Mouse (Mus musculus) adrenal gland, postnatal 10 days (tissue): ENCODE data around the gene Slc22a1. TPM values are rescaled to one million over a fixed set of nuclear protein-coding genes. Genes with fewer than 3 reads are reported as not detected.

Experiments used
- DNase-seq: peaks from one replicate; pipeline ENCODE4 v3.0.0; 2021; ENCODE audit warnings: mixed read lengths
- long read RNA-seq, 2 experiments: library from polyadenylated mRNA; stranded (forward); transcript quantifications; one replicate each; pipeline ENCODE4 v2.0.0; 2021
- total RNA-seq, 2 experiments: library from RNA; stranded (reverse); gene quantifications; 2 replicates each; pipeline ENCODE4 v1.2.3; 2021

Slc22a1 gene
- 10 to 100 TPM; 10.1 to 24.6 TPM for total RNA-seq
- long read RNA-seq, experiment 1, transcript Slc22a1-201 (11 exons, 1,985 nt) = major isoform, 63 of 64 reads
- long read RNA-seq, experiment 1, partial matches to known transcripts = 0 of 64 reads
- long read RNA-seq, experiment 1, other reads (novel, unspliced or antisense) = 1 of 64 reads
- long read RNA-seq, experiment 2, transcript Slc22a1-201 (11 exons, 1,985 nt) = major isoform, 30 of 31 reads
- long read RNA-seq, experiment 2, partial matches to known transcripts = 1 of 31 reads
- long read RNA-seq, experiment 2, other reads (novel, unspliced or antisense) = 0 of 31 reads

- no peak for DNase-seq
These were observed at the start of gene Slc22a1 for GRCm38 (mm10) chr17:12675646-12676045. TSS of gene Slc22a1 (minus strand) at chr17:12675829.

- DNase-seq = peak; percentile 76
These were observed 49.4 kb upstream of the Slc22a1 start for GRCm38 (mm10) chr17:12724767-12725744.

- DNase-seq = peak; percentile 68
These were observed 48.5 kb upstream of the Slc22a1 start for GRCm38 (mm10) chr17:12723986-12724766.

GRCm38 (mm10) chr17:12722622-12723021 is 47.0 kb upstream of the Slc22a1 start:
- peak; percentile 73 for DNase-seq

- no peak for DNase-seq
These were observed 45.7 kb upstream of the Slc22a1 start for GRCm38 (mm10) chr17:12721118-12721886.

GRCm38 (mm10) chr17:12718251-12718650 is 42.6 kb upstream of the Slc22a1 start:
- no peak for DNase-seq

GRCm38 (mm10) chr17:12717445-12717844 is 41.8 kb upstream of the Slc22a1 start:
- DNase-seq = no peak

- DNase-seq = no peak
These were observed 39.4 kb upstream of the Slc22a1 start for GRCm38 (mm10) chr17:12715032-12715431.

GRCm38 (mm10) chr17:12714080-12714561 is 38.5 kb upstream of the Slc22a1 start:
- DNase-seq = no peak

GRCm38 (mm10) chr17:12712993-12713392 is 37.4 kb upstream of the Slc22a1 start:
- DNase-seq = no peak

GRCm38 (mm10) chr17:12712191-12712590 is 36.6 kb upstream of the Slc22a1 start:
- DNase-seq = no peak

- no peak for DNase-seq
These were observed 35.3 kb upstream of the Slc22a1 start for GRCm38 (mm10) chr17:12710976-12711375.

- no peak for DNase-seq
These were observed 34.6 kb upstream of the Slc22a1 start for GRCm38 (mm10) chr17:12710050-12710780.

GRCm38 (mm10) chr17:12708398-12708797 is 32.8 kb upstream of the Slc22a1 start:
- DNase-seq = no peak

GRCm38 (mm10) chr17:12706590-12707049 is 31.0 kb upstream of the Slc22a1 start:
- DNase-seq = no peak

- DNase-seq = no peak
These were observed 27.3 kb upstream of the Slc22a1 start for GRCm38 (mm10) chr17:12702901-12703300.

- no peak for DNase-seq
These were observed 24.7 kb upstream of the Slc22a1 start for GRCm38 (mm10) chr17:12700373-12700772.

GRCm38 (mm10) chr17:12691899-12692298 is 16.3 kb upstream of the Slc22a1 start:
- DNase-seq = no peak

- DNase-seq = peak; percentile 25
These were observed 13.9 kb upstream of the Slc22a1 start for GRCm38 (mm10) chr17:12689537-12689936.

GRCm38 (mm10) chr17:12688427-12689110 is 12.9 kb upstream of the Slc22a1 start:
- peak; percentile 82 for DNase-seq
